8 mouse cellular contexts compared by ENCODE assay signal in the genomic region with DNA sequence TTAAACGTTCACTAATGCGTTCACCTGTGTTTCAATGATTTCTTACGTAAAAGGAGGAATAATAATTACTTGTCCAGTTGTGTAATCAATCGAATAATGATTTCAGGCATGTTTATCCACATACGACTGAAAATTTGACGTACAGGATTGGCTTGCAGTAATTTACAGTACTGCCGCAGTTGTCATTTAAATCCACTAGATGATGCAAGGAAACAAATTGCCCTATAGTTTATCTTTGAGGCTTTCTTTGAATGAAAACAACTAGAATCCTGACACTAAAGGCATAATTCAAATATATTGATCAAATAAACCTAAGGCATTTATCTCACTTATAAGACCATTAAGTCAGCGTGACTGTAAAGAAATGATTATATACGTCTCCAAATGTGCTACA. TPM values are rescaled to one million over a fixed set of nuclear protein-coding genes. Genes with fewer than 3 reads are reported as not detected.
A peak's percentile ranks its signal among the peaks of the same experiment; 100 is the strongest.
DNase-seq lines count a peak whose midpoint lies in the region; ATAC-seq and TF ChIP-seq lines count a peak whose summit lies in the region.

No protein-coding gene starts in this region.

- H3K79me2 ChIP-seq in myocyte (ENCODE audit: control insufficient read depth, insufficient read depth) = peaks cover 38% of the 10 kb centered on the region

- no peak for TF ChIP-seq POLR2A in myocyte (IDR thresholded peaks at IDR 0.05; ENCODE audit: insufficient read length, low read depth)

- peak overlapping the region; percentile 99 for H3K9ac ChIP-seq in embryonic facial prominence, embryonic 15.5 days

- H3K4me2 ChIP-seq in embryonic facial prominence, embryonic 15.5 days (replicated peaks) = peak overlapping the region; percentile 67
- H3K4me2 ChIP-seq in myocyte (ENCODE audit: low read depth) = peak overlapping the region; percentile 60

- H3K4me3 ChIP-seq in layer of hippocampus, adult 2 months = peak overlapping the region; percentile 83
- peak overlapping the region; percentile 82 for H3K4me3 ChIP-seq in embryonic facial prominence, embryonic 15.5 days (replicated peaks)
- peak overlapping the region; percentile 67 for H3K4me3 ChIP-seq in limb, embryonic 10.5 days
- H3K4me3 ChIP-seq in myocyte = peak overlapping the region; percentile 72

- H3K4me1 ChIP-seq in embryonic facial prominence, embryonic 15.5 days = peaks cover 18% of the 10 kb centered on the region
- peaks cover 13% of the 10 kb centered on the region for H3K4me1 ChIP-seq in limb, embryonic 10.5 days

- peak overlapping the region; percentile 99 for H3K27ac ChIP-seq in layer of hippocampus, adult 2 months
- peak overlapping the region; percentile 97 for H3K27ac ChIP-seq in embryonic facial prominence, embryonic 15.5 days (replicated peaks)
- H3K27ac ChIP-seq in limb, embryonic 10.5 days = peak overlapping the region; percentile 97

- H3K9me3 ChIP-seq in embryonic facial prominence, embryonic 15.5 days (replicated peaks) = no peaks in the 10 kb centered on the region
- H3K9me3 ChIP-seq in limb, embryonic 10.5 days (replicated peaks) = no peaks in the 10 kb centered on the region

- H3K36me3 ChIP-seq in embryonic facial prominence, embryonic 15.5 days = peaks cover 22% of the 10 kb centered on the region
- H3K36me3 ChIP-seq in limb, embryonic 10.5 days = peaks cover 38% of the 10 kb centered on the region
- peaks cover 15% of the 10 kb centered on the region for H3K36me3 ChIP-seq in myocyte (ENCODE audit: control insufficient read depth, insufficient read depth)

- H3K27me3 ChIP-seq in embryonic facial prominence, embryonic 15.5 days = no peaks in the 10 kb centered on the region
- no peaks in the 10 kb centered on the region for H3K27me3 ChIP-seq in limb, embryonic 10.5 days (ENCODE audit: low read depth, poor library complexity, severe bottlenecking)
- H3K27me3 ChIP-seq in myocyte (ENCODE audit: control insufficient read depth, insufficient read depth, insufficient read length) = no peaks in the 10 kb centered on the region

- no peak for ATAC-seq in embryonic facial prominence, embryonic 15.5 days (ENCODE audit: insufficient number of reproducible peaks, low FRiP score, low TSS enrichment, low read depth)
- no peak for ATAC-seq in monocyte, adult 5-6 weeks (replicated peaks; ENCODE audit: insufficient number of reproducible peaks, low FRiP score, low TSS enrichment, poor library complexity, severe bottlenecking)

- WGBS in embryonic facial prominence, embryonic 15.5 days = 33% methylated on average over 9 of the region's 9 CpGs
- 47% methylated on average over 9 of the region's 9 CpGs for WGBS in limb, embryonic 10.5 days

- H3ac ChIP-seq in myocyte (ENCODE audit: control insufficient read depth, insufficient read length) = peak overlapping the region; percentile 44

- DNase-seq in layer of hippocampus, adult 2 months (ENCODE audit: low spot score in 2 of 2) = no peak
- no peak for DNase-seq in layer of hippocampus, postnatal 10 days (ENCODE audit: low spot score in 2 of 2)
- no peak for DNase-seq in limb, embryonic 10.5 days (ENCODE audit: low spot score)
- DNase-seq in right cerebral cortex, adult 2 months (ENCODE audit: low spot score in 2 of 2) = no peak
- no peak for DNase-seq in cerebellum, postnatal 4 days (ENCODE audit: low spot score in 2 of 2)

- peak; percentile 75 for TF ChIP-seq CTCF in layer of hippocampus, adult 2 months (conservative IDR thresholded peaks at IDR 0.05)

TF ChIP-seq in myocyte, 11 proteins besides CTCF, POLR2A, EP300 and RAD21:
- TF ChIP-seq REST (IDR thresholded peaks at IDR 0.05; ENCODE audit: insufficient read depth, insufficient read length) (no peak), USF1 (IDR thresholded peaks at IDR 0.05; ENCODE audit: low read depth) (no peak), MYOG (IDR thresholded peaks at IDR 0.05; ENCODE audit: control insufficient read depth in 1 of 3, insufficient read depth in 1 of 3, insufficient read length in 2 of 3, low read depth in 2 of 3) (no peak), CEBPB (IDR thresholded peaks at IDR 0.05; ENCODE audit: insufficient read depth, poor library complexity, severe bottlenecking) (no peak), MAX (IDR thresholded peaks at IDR 0.05; ENCODE audit: low read depth) (no peak), E2F4 (IDR thresholded peaks at IDR 0.05; ENCODE audit: insufficient read depth) (no peak), TCF3 (IDR thresholded peaks at IDR 0.05; ENCODE audit: insufficient read length, low read depth) (no peak), MYOD1 (IDR thresholded peaks at IDR 0.05; ENCODE audit: control insufficient read depth in 1 of 3, insufficient read length in 2 of 3, low read depth in 2 of 3) (no peak), SRF (IDR thresholded peaks at IDR 0.05; ENCODE audit: control insufficient read depth, insufficient read length, low read depth) (no peak)

RNA-seq across cellular contexts. Expression of gene Atxn7l3b, which starts 0.4 kb away (rescaled TPM):
- total RNA-seq in layer of hippocampus, adult 2 months (2021) = 100 to 1,000 TPM; 160 to 169 TPM
- 100 to 1,000 TPM; 247 to 259 TPM for total RNA-seq in layer of hippocampus, postnatal 10 days (2021)
- polyA plus RNA-seq in embryonic facial prominence, embryonic 15.5 days (2015; fragmentation: Nextera tagmentation; extraction: Ambion mirVana) = 221 and 226 TPM in 2 replicates
- 152 and 195 TPM in 2 replicates for polyA plus RNA-seq in limb, embryonic 10.5 days (2016; fragmentation: Nextera tagmentation; extraction: Ambion mirVana)
- polyA plus RNA-seq in myocyte (2012; fragmentation: generic; extraction: Trizol) = 35.0 TPM
- total RNA-seq in monocyte, adult 5-6 weeks (2017) = 45.7 to 47.9 TPM (median 47.3 TPM) in 3 replicates
